Mouse (Mus musculus) limb, embryonic 11.5 days (tissue): ENCODE data around the gene Nlrc5. TPM values are rescaled to one million over a fixed set of nuclear protein-coding genes. Genes with fewer than 3 reads are reported as not detected.

ENCODE experiments used
- ATAC-seq: fragments of 200-750 bp; cut with Nextera tagmentation; 2 replicates; pipeline ENCODE4 v1.8.0; 2017; ENCODE audit warnings: low read depth; ENCODE audit not compliant: insufficient number of reproducible peaks, low FRiP score, low TSS enrichment
- DNase-seq: peaks from one replicate; pipeline ENCODE4 v3.0.0-alpha.2; 2015; ENCODE audit warnings: low spot score
- H3K27ac ChIP-seq: fragments of 300-500 bp; sonication (generic); replicated peaks from 2 replicates; pipeline ENCODE4 v1.5.1; 2014; ENCODE audit warnings: low read depth, mild to moderate bottlenecking, low read length
- H3K27me3 ChIP-seq: fragments of 300-500 bp; sonication (generic); 2 replicates; pipeline ENCODE4 v1.6.1; 2014; ENCODE audit warnings: mild to moderate bottlenecking, low read length, mixed read lengths; ENCODE audit not compliant: control insufficient read depth, insufficient read depth
- H3K36me3 ChIP-seq: fragments of 300-500 bp; sonication (generic); 2 replicates; pipeline ENCODE4 v1.6.1; 2014; ENCODE audit warnings: mild to moderate bottlenecking, low read length, moderate library complexity, mixed read lengths; ENCODE audit not compliant: control insufficient read depth, insufficient read depth
- H3K4me1 ChIP-seq: fragments of 300-500 bp; sonication (generic); 2 replicates; pipeline ENCODE4 v1.6.1; 2014; ENCODE audit warnings: low read length, mixed read lengths; ENCODE audit not compliant: control insufficient read depth, insufficient read depth
- H3K4me2 ChIP-seq: fragments of 300-500 bp; sonication (generic); 2 replicates; pipeline ENCODE4 v1.6.1; 2014; ENCODE audit warnings: low read depth, mild to moderate bottlenecking, moderate library complexity; ENCODE audit not compliant: severe bottlenecking
- H3K4me3 ChIP-seq: fragments of 300-500 bp; sonication (generic); 2 replicates; pipeline ENCODE4 v1.5.1; 2014; ENCODE audit warnings: low read depth, low read length
- H3K9ac ChIP-seq: fragments of 300-500 bp; sonication (generic); 2 replicates; pipeline ENCODE4 v1.6.1; 2014; ENCODE audit warnings: mild to moderate bottlenecking, low read length
- H3K9me3 ChIP-seq: fragments of 300-500 bp; sonication (generic); 2 replicates; pipeline ENCODE4 v1.6.1; 2016; ENCODE audit warnings: low read length; ENCODE audit not compliant: control insufficient read depth
- WGBS: fragments of 180-500 bp; shearing (Covaris S2); extraction: QIAGEN DNeasy Blood & Tissue Kit; methylation state at CpG from one replicate; pipeline ENCODE4 v1.1.7; 2014; 5-methylcytosine and 5-hydroxymethylcytosine counted together
- polyA plus RNA-seq: library from polyadenylated mRNA; unstranded; fragments of >200 nt; fragmentation: Nextera tagmentation; extraction: Ambion mirVana; gene quantifications from 2 replicates; pipeline ENCODE4 v1.2.1, GENCODE M21; 2014

The Nlrc5 gene
- polyA plus RNA-seq, 1 experiment from 2014 or later: 0.24 TPM

DNA sequence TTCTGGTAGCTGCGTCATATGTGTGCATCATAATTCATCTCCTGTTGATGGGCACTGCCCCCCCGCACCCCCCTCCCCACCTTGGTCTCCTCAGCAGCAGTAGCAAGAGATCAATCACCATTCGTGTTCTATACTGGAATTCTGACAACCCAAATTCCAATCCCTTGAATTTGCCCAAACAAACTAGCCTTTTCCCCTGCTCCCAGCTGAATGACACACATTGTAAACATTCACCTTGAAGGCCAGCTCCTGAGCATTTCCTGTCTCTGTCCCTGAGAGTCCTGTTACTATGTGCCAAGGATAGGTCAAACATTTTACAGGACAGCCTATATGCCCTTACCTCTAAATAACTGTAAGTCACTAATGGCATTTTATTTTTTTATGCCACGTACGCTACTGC, 21.9 kb downstream of the Nlrc5 start:
- no peak overlapping the region for H3K27ac ChIP-seq
- no peaks in the 10 kb centered on the region for H3K9me3 ChIP-seq
- ATAC-seq (no peak), DNase-seq (no peak)
- 86% methylated on average over 5 of the region's 5 CpGs for WGBS
- no peaks in the 10 kb centered on the region for H3K27me3 ChIP-seq
- H3K4me1 ChIP-seq: no peaks in the 10 kb centered on the region
- no peak overlapping the region for H3K9ac ChIP-seq
- no peaks in the 10 kb centered on the region for H3K36me3 ChIP-seq
- no peak overlapping the region for H3K4me3 ChIP-seq
- H3K4me2 ChIP-seq: no peak overlapping the region

DNA sequence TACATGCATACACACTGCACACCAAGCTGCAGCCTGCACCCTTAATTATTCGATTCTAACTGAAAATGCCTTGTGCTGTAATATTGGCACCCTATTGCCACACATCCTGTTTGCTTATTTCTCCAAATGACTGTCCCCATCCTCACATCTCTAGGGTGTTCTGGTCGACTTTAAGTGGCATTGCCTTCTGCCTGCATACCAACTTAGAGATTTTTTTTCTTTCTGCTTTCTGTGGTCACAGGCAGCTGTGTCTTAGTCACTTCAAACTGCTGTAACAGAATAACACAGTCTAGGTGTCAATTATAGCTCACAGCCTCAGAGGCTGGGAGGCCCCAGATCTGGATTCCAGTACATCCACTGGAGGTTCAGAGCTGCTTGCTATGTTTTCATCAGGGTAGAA, 24.4 kb downstream of the Nlrc5 start:
- DNase-seq (no peak), ATAC-seq (no peak)
- H3K27ac ChIP-seq: no peak overlapping the region
- WGBS: 74% methylated on average over 2 of the region's 2 CpGs
- no peak overlapping the region for H3K4me3 ChIP-seq
- H3K4me2 ChIP-seq: no peak overlapping the region
- no peaks in the 10 kb centered on the region for H3K4me1 ChIP-seq
- no peaks in the 10 kb centered on the region for H3K9me3 ChIP-seq
- H3K27me3 ChIP-seq: no peaks in the 10 kb centered on the region
- H3K36me3 ChIP-seq: no peaks in the 10 kb centered on the region
- H3K9ac ChIP-seq: no peak overlapping the region

DNA sequence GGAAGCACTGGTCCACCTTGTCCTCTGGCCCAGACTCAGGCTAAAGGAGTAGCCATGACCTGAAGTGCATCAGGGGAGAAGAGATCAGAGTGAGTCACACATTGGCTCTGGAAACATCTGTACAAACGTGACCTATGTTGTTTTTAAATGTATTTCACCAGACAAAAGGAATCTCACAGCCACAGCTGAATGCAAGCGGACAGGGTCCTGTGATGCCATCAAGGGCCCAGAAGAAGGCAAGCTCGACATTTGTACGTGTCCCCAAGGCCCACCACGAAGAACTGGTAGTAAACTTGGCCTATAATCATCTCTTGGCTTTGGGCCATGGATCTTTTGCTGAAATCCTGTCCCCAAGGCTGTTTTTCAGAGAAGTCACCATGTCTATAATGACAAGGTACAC, 35.5 kb downstream of the Nlrc5 start:
- Histone ChIP-seq H3K27ac (no peak overlapping the region), H3K4me3 (no peak overlapping the region), H3K4me1 (no peaks in the 10 kb centered on the region), H3K4me2 (no peak overlapping the region), H3K36me3 (no peaks in the 10 kb centered on the region), H3K27me3 (no peaks in the 10 kb centered on the region), H3K9me3 (no peaks in the 10 kb centered on the region), H3K9ac (no peak overlapping the region)
- DNase-seq: no peak
- 81% methylated on average over 5 of the region's 5 CpGs for WGBS
- ATAC-seq: no peak

DNA sequence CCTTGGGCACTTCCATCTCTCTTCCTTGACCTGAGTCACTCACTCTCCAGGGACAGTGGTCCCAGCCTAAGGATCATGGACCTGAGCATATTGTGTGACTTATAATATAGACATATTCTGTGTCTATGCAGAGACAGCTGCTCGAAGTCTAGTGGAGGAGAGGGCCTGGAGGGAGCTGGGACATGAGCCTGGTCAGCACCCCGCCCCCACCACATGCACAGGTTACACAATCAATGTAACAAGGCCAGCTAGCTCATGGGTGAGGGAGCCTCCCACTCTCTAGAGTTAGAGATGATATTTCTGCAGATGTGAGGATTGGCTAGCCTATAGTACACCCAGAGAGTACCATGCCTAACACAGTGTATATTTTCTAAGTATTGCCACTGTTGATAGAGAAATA, 36.6 kb downstream of the Nlrc5 start:
- no peak for DNase-seq
- no peak overlapping the region for H3K4me3 ChIP-seq
- no peaks in the 10 kb centered on the region for H3K27me3 ChIP-seq
- 72% methylated on average over 2 of the region's 2 CpGs for WGBS
- no peaks in the 10 kb centered on the region for H3K36me3 ChIP-seq
- no peak overlapping the region for H3K27ac ChIP-seq
- no peak overlapping the region for H3K4me2 ChIP-seq
- H3K9ac ChIP-seq: no peak overlapping the region
- H3K9me3 ChIP-seq: no peaks in the 10 kb centered on the region
- no peak for ATAC-seq
- H3K4me1 ChIP-seq: no peaks in the 10 kb centered on the region

DNA sequence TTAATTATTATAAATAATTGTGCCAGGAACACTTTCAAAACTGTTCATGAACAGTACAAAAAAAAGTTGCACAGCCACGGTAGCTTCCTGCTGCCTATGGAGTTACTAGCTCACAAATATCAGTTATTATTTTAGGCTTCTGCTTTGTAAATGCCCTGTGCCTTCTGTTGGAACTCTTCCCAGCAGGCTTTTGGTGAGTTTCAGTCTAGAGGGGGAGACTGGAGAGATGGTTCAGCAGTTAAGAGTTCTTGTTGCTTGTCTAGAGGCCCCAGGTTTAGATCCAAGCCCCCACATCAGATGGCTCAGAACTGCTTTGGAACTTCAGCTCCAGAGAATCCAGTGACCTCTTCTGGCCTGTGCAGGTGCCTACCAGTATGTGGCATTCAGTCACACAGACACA, 37.1 kb downstream of the Nlrc5 start:
- Histone ChIP-seq H3K9ac (no peak overlapping the region), H3K4me3 (no peak overlapping the region), H3K36me3 (no peaks in the 10 kb centered on the region), H3K9me3 (no peaks in the 10 kb centered on the region), H3K4me2 (no peak overlapping the region), H3K4me1 (no peaks in the 10 kb centered on the region), H3K27ac (no peak overlapping the region), H3K27me3 (no peaks in the 10 kb centered on the region)
- 92% methylated on average over 1 of the region's 1 CpGs for WGBS
- DNase-seq (no peak), ATAC-seq (no peak)

DNA sequence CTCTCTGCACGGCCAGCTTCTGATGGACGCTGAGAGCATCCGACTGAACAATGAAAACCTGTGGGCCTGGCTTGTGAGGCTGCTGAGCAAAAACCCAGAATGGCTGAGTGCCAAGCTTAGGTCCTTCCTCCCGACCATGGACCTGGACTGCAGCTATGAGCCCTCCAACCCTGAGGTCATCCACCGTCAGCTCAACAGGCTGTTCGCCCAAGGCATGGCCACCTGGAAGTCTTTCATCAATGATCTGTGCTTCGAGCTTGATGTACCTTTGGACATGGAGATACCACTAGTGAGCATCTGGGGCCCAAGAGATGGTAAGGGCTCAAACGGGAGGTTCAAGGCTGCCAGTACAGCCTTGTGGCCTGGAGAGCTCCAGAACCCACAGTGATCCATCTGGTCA, 38.6 kb downstream of the Nlrc5 start:
- Histone ChIP-seq H3K27me3 (no peaks in the 10 kb centered on the region), H3K9me3 (no peaks in the 10 kb centered on the region), H3K36me3 (no peaks in the 10 kb centered on the region), H3K4me1 (no peaks in the 10 kb centered on the region), H3K9ac (no peak overlapping the region), H3K4me2 (no peak overlapping the region), H3K27ac (no peak overlapping the region), H3K4me3 (no peak overlapping the region)
- ATAC-seq (no peak), DNase-seq (no peak)
- 88% methylated on average over 8 of the region's 8 CpGs for WGBS

DNA sequence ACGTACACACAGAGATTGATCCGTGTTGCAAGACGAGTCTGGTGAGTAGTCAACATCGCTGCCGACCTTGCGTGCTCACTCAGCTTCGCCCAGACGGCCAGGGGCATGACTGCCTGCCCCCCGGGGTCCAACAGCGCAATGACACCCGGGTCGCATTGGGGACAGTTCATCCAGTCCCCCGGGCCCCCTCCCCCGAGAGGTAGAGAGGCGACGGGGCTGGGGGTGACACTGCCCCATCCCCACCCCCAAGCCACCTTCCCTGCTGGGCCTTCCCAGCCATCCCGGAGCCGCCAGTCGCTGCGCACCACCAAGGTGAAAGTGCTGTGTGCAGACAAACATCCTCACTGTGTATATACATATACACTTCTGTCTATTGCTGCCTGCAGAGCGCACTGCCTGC, 39.3 kb downstream of the Nlrc5 start:
- DNase-seq (no peak), ATAC-seq (no peak)
- Histone ChIP-seq H3K4me3 (no peak overlapping the region), H3K4me2 (no peak overlapping the region), H3K9me3 (no peaks in the 10 kb centered on the region), H3K27ac (no peak overlapping the region), H3K9ac (no peak overlapping the region), H3K27me3 (no peaks in the 10 kb centered on the region), H3K4me1 (no peaks in the 10 kb centered on the region), H3K36me3 (no peaks in the 10 kb centered on the region)
- 81% methylated on average over 21 of the region's 21 CpGs for WGBS

DNA sequence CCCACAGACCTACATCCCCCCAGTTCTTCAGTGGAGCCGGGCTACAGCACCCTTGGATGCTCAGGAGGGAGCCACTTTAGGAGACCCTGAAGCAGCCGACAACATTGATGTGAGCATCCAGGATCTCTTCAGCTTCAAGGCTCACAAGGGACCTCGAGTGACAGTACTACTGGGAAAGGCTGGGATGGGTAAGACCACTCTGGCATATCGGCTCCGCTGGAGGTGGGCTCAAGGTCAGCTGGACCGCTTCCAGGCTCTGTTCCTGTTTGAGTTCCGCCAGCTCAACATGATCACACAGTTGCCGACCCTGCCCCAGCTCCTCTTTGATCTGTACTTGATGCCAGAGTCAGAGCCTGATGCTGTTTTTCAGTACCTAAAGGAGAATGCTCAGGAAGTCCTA, 41.6 kb downstream of the Nlrc5 start:
- 81% methylated on average over 8 of the region's 8 CpGs for WGBS
- DNase-seq: no peak
- Histone ChIP-seq H3K27ac (no peak overlapping the region), H3K27me3 (no peaks in the 10 kb centered on the region), H3K4me1 (no peaks in the 10 kb centered on the region), H3K36me3 (no peaks in the 10 kb centered on the region), H3K4me2 (no peak overlapping the region), H3K4me3 (no peak overlapping the region), H3K9me3 (no peaks in the 10 kb centered on the region), H3K9ac (no peak overlapping the region)
- ATAC-seq: no peak

DNA sequence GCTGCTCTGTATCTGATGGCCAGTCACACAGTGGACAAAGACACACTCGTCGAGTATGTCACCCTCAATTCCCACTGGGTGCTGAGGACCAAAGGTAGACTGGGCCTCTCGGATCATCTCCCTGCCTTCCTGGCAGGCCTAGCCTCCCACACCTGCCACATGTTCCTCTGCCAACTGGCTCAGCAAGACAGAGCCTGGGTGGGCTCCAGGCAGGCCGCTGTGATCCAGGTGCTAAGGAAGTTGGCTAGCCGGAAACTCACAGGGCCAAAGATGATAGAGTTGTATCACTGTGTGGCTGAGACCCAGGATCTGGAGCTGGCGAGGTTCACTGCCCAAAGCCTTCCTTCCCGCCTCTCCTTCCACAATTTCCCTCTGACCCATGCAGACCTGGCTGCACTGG, 42.7 kb downstream of the Nlrc5 start:
- H3K4me1 ChIP-seq: no peaks in the 10 kb centered on the region
- no peaks in the 10 kb centered on the region for H3K27me3 ChIP-seq
- no peaks in the 10 kb centered on the region for H3K36me3 ChIP-seq
- H3K4me2 ChIP-seq: no peak overlapping the region
- H3K4me3 ChIP-seq: no peak overlapping the region
- H3K27ac ChIP-seq: no peak overlapping the region
- WGBS: 84% methylated on average over 7 of the region's 7 CpGs
- no peak overlapping the region for H3K9ac ChIP-seq
- no peaks in the 10 kb centered on the region for H3K9me3 ChIP-seq
- no peak for DNase-seq
- ATAC-seq: no peak
